Mouse (Mus musculus): ENCODE data around the gene Slc4a11. TPM values are rescaled to one million over a fixed set of nuclear protein-coding genes. Genes with fewer than 3 reads are reported as not detected.

Gene Slc4a11
- polyA plus RNA-seq, 1 experiment from 2014 or later: 7.6 TPM

- ATAC-seq (replicated peaks; ENCODE audit: low FRiP score, low read depth) (peak; percentile 96), DNase-seq (ENCODE audit: low spot score) (peak; percentile 98)
- Histone ChIP-seq H3K9ac (ENCODE audit: low read depth, low read length) (peak within 1 kb of the TSS; percentile 94), H3K4me3 (replicated peaks; ENCODE audit: low read depth, low read length) (peak within 1 kb of the TSS; percentile 59), H3K36me3 (ENCODE audit: insufficient read depth, low read length) (peaks cover 23% of the 10 kb centered on the region; the same call in 1 of the 2 replicates), H3K4me1 (replicated peaks; ENCODE audit: insufficient read depth, low read length) (no peaks in the 10 kb centered on the region; the same call in 1 of the 2 replicates), H3K9me3 (replicated peaks; ENCODE audit: low read length) (no peaks in the 10 kb centered on the region), H3K27ac (peak within 1 kb of the TSS; percentile 99), H3K27me3 (ENCODE audit: insufficient read depth, low read length) (no peaks in the 10 kb centered on the region), H3K4me2 (ENCODE audit: low read length) (peak within 1 kb of the TSS; percentile 64)
- WGBS: under 1% methylated on average over 39 of the region's 40 CpGs
- peak; percentile 34; the same call in 1 of the 2 replicates for TF ChIP-seq CTCF (IDR thresholded peaks at IDR 0.05; ENCODE audit: low read depth)
Measured at GRCm38 (mm10) chr2:130664102-130664701, 33.1 kb downstream of the Slc4a11 start, which contains the start of gene Ddrgk1. Gene Ddrgk1, minus strand, starts transcription at chr2:130664659.

GRCm38 (mm10) chr2:130663342-130663741 lies 34.0 kb downstream of the Slc4a11 start:
- Histone ChIP-seq H3K4me3 (replicated peaks; ENCODE audit: low read depth, low read length) (peak overlapping the region; percentile 59; the same call in 1 of the 2 replicates), H3K9me3 (replicated peaks; ENCODE audit: low read length) (no peaks in the 10 kb centered on the region), H3K27me3 (ENCODE audit: insufficient read depth, low read length) (no peaks in the 10 kb centered on the region), H3K36me3 (ENCODE audit: insufficient read depth, low read length) (peaks cover 29% of the 10 kb centered on the region), H3K4me1 (replicated peaks; ENCODE audit: insufficient read depth, low read length) (no peaks in the 10 kb centered on the region; the same call in 1 of the 2 replicates), H3K4me2 (ENCODE audit: low read length) (peak overlapping the region; percentile 64), H3K27ac (no peak overlapping the region; the same call in 1 of the 2 replicates), H3K9ac (ENCODE audit: low read depth, low read length) (peak overlapping the region; percentile 94; the same call in 1 of the 2 replicates)
- no peak for TF ChIP-seq CTCF (IDR thresholded peaks at IDR 0.05; ENCODE audit: low read depth)
- ATAC-seq (replicated peaks; ENCODE audit: low FRiP score, low read depth): no peak
- WGBS: 88% methylated on average over 11 of the region's 11 CpGs
- no peak for DNase-seq (ENCODE audit: low spot score)

GRCm38 (mm10) chr2:130658530-130658929 lies 38.8 kb downstream of the Slc4a11 start:
- Histone ChIP-seq H3K4me3 (replicated peaks; ENCODE audit: low read depth, low read length) (no peak overlapping the region), H3K27me3 (ENCODE audit: insufficient read depth, low read length) (no peaks in the 10 kb centered on the region), H3K4me1 (replicated peaks; ENCODE audit: insufficient read depth, low read length) (no peaks in the 10 kb centered on the region; the same call in 1 of the 2 replicates), H3K4me2 (ENCODE audit: low read length) (no peak overlapping the region), H3K9ac (ENCODE audit: low read depth, low read length) (no peak overlapping the region), H3K27ac (no peak overlapping the region), H3K9me3 (replicated peaks; ENCODE audit: low read length) (no peaks in the 10 kb centered on the region), H3K36me3 (ENCODE audit: insufficient read depth, low read length) (peaks cover 66% of the 10 kb centered on the region)
- 98% methylated on average over 10 of the region's 10 CpGs for whole genome bisulfite sequencing
- TF ChIP-seq CTCF (IDR thresholded peaks at IDR 0.05; ENCODE audit: low read depth): no peak
- ATAC-seq (replicated peaks; ENCODE audit: low FRiP score, low read depth) (no peak), DNase-seq (ENCODE audit: low spot score) (no peak)

DNA sequence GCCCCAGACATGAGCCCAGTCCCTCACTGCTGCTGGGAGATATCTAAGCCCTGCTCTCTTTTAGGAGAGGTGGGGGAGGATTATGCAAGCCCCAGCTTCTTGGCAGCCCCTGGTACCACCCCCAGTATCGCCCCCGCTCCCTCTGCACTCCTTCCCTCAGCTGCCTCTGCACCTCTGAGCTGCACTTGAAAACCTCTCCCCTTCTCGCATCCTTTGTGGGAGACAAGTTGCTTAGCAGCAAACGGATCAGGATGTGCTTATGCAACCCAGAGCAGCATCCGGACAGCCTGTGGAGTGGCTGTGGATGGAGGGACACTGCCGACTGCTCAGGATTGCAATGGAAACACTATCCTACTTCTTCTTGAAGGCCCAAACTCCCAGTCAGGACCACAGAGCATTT lies 39.8 kb downstream of the Slc4a11 start:
- H3K4me1 ChIP-seq (replicated peaks; ENCODE audit: insufficient read depth, low read length): no peaks in the 10 kb centered on the region
- TF ChIP-seq CTCF (IDR thresholded peaks at IDR 0.05; ENCODE audit: low read depth): no peak
- ATAC-seq (replicated peaks; ENCODE audit: low FRiP score, low read depth) (no peak), DNase-seq (ENCODE audit: low spot score) (no peak)
- H3K4me2 ChIP-seq (ENCODE audit: low read length): no peak overlapping the region
- H3K27me3 ChIP-seq (ENCODE audit: insufficient read depth, low read length): no peaks in the 10 kb centered on the region
- H3K9me3 ChIP-seq (replicated peaks; ENCODE audit: low read length): no peaks in the 10 kb centered on the region
- H3K4me3 ChIP-seq (replicated peaks; ENCODE audit: low read depth, low read length): no peak overlapping the region
- no peak overlapping the region for H3K27ac ChIP-seq
- H3K36me3 ChIP-seq (ENCODE audit: insufficient read depth, low read length): peaks cover 65% of the 10 kb centered on the region
- no peak overlapping the region for H3K9ac ChIP-seq (ENCODE audit: low read depth, low read length)
- 90% methylated on average over 6 of the region's 6 CpGs for WGBS

DNA sequence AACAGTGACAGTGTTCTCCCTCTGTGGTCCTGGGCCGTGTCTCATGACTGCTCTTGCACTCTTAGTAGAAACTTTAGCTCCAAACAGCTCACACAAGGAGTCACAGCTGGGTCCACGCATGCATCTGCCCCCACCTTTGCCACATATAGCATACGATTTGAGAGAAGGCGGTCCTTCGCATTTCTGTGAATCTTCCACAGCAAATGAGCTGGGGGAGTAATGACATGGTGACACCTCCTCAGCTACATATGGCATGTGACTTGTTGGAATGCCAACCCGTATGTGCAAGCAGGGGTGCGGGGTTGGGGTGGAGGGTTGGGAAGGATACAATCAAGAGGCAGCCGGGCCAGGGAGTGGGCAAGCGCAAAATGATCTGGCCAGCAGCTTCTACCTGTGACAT lies 40.8 kb downstream of the Slc4a11 start:
- no peak for TF ChIP-seq CTCF (IDR thresholded peaks at IDR 0.05; ENCODE audit: low read depth)
- WGBS: 92% methylated on average over 9 of the region's 9 CpGs
- Histone ChIP-seq H3K4me3 (replicated peaks; ENCODE audit: low read depth, low read length) (no peak overlapping the region), H3K9ac (ENCODE audit: low read depth, low read length) (no peak overlapping the region), H3K9me3 (replicated peaks; ENCODE audit: low read length) (no peaks in the 10 kb centered on the region), H3K4me2 (ENCODE audit: low read length) (no peak overlapping the region), H3K36me3 (ENCODE audit: insufficient read depth, low read length) (peaks cover 57% of the 10 kb centered on the region), H3K4me1 (replicated peaks; ENCODE audit: insufficient read depth, low read length) (no peaks in the 10 kb centered on the region), H3K27ac (no peak overlapping the region), H3K27me3 (ENCODE audit: insufficient read depth, low read length) (no peaks in the 10 kb centered on the region)
- ATAC-seq (replicated peaks; ENCODE audit: low FRiP score, low read depth) (no peak), DNase-seq (ENCODE audit: low spot score) (no peak)

- H3K9me3 ChIP-seq (replicated peaks; ENCODE audit: low read length): no peaks in the 10 kb centered on the region
- no peak for TF ChIP-seq CTCF (IDR thresholded peaks at IDR 0.05; ENCODE audit: low read depth)
- no peak for DNase-seq (ENCODE audit: low spot score)
- H3K4me1 ChIP-seq (replicated peaks; ENCODE audit: insufficient read depth, low read length): no peaks in the 10 kb centered on the region
- ATAC-seq (replicated peaks; ENCODE audit: low FRiP score, low read depth): no peak
- H3K27ac ChIP-seq: no peak overlapping the region
- H3K36me3 ChIP-seq (ENCODE audit: insufficient read depth, low read length): peaks cover 51% of the 10 kb centered on the region
- H3K9ac ChIP-seq (ENCODE audit: low read depth, low read length): no peak overlapping the region
- H3K4me3 ChIP-seq (replicated peaks; ENCODE audit: low read depth, low read length): no peak overlapping the region
- H3K27me3 ChIP-seq (ENCODE audit: insufficient read depth, low read length): no peaks in the 10 kb centered on the region
- 88% methylated on average over 6 of the region's 6 CpGs for WGBS
- H3K4me2 ChIP-seq (ENCODE audit: low read length): no peak overlapping the region
Measured at GRCm38 (mm10) chr2:130655660-130656339, 41.5 kb downstream of the Slc4a11 start.
